Mouse (Mus musculus) bone marrow, adult 2 months (tissue): ENCODE results near the gene Pkp3. TPM values are rescaled to one million over a fixed set of nuclear protein-coding genes. Genes with fewer than 3 reads are reported as not detected.
"Not testable (repeated sequence)": the region's sequence is repeated elsewhere in the genome, so short reads cannot be mapped to it uniquely, and the experiment has no call there.

Source experiments
- H3K27ac ChIP-seq: fragments of 200-500 bp; 2 replicates; pipeline ENCODE4 v1.5.1; 2012; ENCODE audit warnings: low read depth, mild to moderate bottlenecking, control low read depth, inconsistent platforms, low read length; ENCODE audit not compliant: control insufficient read depth, poor library complexity, insufficient read depth
- H3K4me1 ChIP-seq: fragments of 200-500 bp; 2 replicates; pipeline ENCODE4 v1.6.1; 2011; ENCODE audit warnings: low read length; ENCODE audit not compliant: control insufficient read depth, insufficient read depth
- H3K4me3 ChIP-seq: fragments of 200-500 bp; replicated peaks from 2 replicates; pipeline ENCODE3; 2011; ENCODE audit warnings: mild to moderate bottlenecking, low read depth, low read length, control low read depth; ENCODE audit not compliant: control insufficient read depth
- CTCF ChIP-seq: fragments of 200-500 bp; IDR thresholded peaks from 2 replicates; pipeline ENCODE4 v1.5.1; 2011; ENCODE audit warnings: low read length, control low read depth; ENCODE audit not compliant: control insufficient read depth, insufficient read depth
- POLR2A ChIP-seq: fragments of 200-500 bp; IDR thresholded peaks from 2 replicates; pipeline ENCODE4 v1.6.1; 2011; ENCODE audit warnings: low read depth, mild to moderate bottlenecking, control low read depth, low read length, borderline replicate concordance; ENCODE audit not compliant: control insufficient read depth
- WGBS: fragments of 180-500 bp; shearing (Covaris S2); methylation state at CpG from one replicate; pipeline ENCODE4 v1.1.7; 2018; 5-methylcytosine and 5-hydroxymethylcytosine counted together
- polyA plus RNA-seq: library from polyadenylated mRNA; stranded (reverse); fragments of >200 nt; gene quantifications from 2 replicates; pipeline ENCODE4 v1.2.4, GENCODE M21; 2011; ENCODE audit warnings: low replicate concordance; ENCODE audit not compliant: missing spikeins, insufficient read depth, insufficient read length

The Pkp3 gene
- 5.4 and 15.9 TPM in 2 replicates for polyA plus RNA-seq

GRCm38 (mm10) chr7:141077841-141078240 is at the start of gene Pkp3:
Pkp3 (plus strand) TSS chr7:141078218.
- Histone ChIP-seq H3K4me3 (no peak within 1 kb of the TSS), H3K4me1 (no peaks in the 10 kb centered on the region), H3K27ac (no peak within 1 kb of the TSS)
- TF ChIP-seq POLR2A, result no peak
- no peak for TF ChIP-seq CTCF
- 90% methylated on average over 15 of the region's 15 CpGs for WGBS

DNA sequence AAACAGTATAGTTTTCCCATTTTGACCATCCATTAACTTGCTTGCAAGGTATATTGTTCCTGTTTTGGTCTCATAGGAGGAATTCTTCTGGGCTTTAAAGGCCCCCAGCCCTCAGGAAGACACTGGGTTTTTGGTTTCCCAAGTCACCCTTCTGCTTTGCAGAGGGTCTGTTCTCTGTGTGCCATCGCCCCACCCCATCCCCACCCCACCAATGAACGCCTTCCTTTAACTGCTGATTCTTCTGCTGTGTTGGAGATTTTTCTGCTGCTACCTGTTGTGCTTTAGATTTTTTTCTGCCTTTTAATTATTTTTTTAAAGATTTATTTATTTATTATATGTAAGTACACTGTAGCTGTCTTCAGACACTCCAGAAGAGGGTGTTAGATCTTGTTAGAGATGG is 49.2 kb upstream of the Pkp3 start, which contains the start of gene Gm17387:
TSS of gene Gm17387 (plus strand) at position 301 of the 400 bp plus-strand sequence.
- H3K27ac ChIP-seq, result no peak within 1 kb of the TSS
- no peak within 1 kb of the TSS for H3K4me3 ChIP-seq
- no peaks in the 10 kb centered on the region; the same call in 1 of the 2 replicates for H3K4me1 ChIP-seq
- 86% methylated on average over 2 of the region's 2 CpGs for WGBS
- TF ChIP-seq CTCF, result no peak
- TF ChIP-seq POLR2A, result no peak

- Histone ChIP-seq H3K4me3 (no peak overlapping the region), H3K4me1 (no peaks in the 10 kb centered on the region; the same call in 1 of the 2 replicates), H3K27ac (no peak overlapping the region)
- TF ChIP-seq CTCF (no peak), POLR2A (no peak)
- WGBS, result 71% methylated on average over 3 of the region's 3 CpGs
Measured at GRCm38 (mm10) chr7:141030390-141030789, 47.6 kb upstream of the Pkp3 start.

GRCm38 (mm10) chr7:141032458-141033167 is 45.4 kb upstream of the Pkp3 start:
- 72% methylated on average over 9 of the region's 9 CpGs for WGBS
- TF ChIP-seq POLR2A (no peak), CTCF (no peak)
- H3K4me1 ChIP-seq, result peaks cover 3% of the 10 kb centered on the region; the same call in 1 of the 2 replicates
- H3K27ac ChIP-seq, result no peak overlapping the region
- H3K4me3 ChIP-seq, result no peak overlapping the region

DNA sequence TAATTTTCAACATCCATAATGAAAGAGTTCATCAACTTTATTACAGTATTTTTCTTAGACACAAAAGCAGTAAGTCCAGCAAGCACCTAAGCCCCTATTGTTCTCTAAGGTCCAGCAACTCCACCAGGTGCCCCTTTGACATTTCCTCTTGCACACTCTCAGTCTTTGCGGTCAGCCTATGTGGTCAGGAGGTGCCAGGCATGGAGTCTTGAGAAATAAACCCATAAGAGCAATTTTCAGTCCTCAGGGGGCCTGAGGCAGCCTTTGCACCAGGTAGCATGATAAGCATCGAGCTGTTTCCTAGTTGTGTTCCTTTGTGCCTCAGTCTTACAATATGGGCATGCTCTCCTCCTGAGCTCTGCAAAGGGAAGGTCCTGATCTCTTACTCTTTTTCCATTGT is 41.4 kb upstream of the Pkp3 start:
- not testable (repeated sequence) for H3K4me3 ChIP-seq, H3K4me1 ChIP-seq, H3K27ac ChIP-seq
- WGBS, result 33% methylated on average over 1 of the region's 2 CpGs

DNA sequence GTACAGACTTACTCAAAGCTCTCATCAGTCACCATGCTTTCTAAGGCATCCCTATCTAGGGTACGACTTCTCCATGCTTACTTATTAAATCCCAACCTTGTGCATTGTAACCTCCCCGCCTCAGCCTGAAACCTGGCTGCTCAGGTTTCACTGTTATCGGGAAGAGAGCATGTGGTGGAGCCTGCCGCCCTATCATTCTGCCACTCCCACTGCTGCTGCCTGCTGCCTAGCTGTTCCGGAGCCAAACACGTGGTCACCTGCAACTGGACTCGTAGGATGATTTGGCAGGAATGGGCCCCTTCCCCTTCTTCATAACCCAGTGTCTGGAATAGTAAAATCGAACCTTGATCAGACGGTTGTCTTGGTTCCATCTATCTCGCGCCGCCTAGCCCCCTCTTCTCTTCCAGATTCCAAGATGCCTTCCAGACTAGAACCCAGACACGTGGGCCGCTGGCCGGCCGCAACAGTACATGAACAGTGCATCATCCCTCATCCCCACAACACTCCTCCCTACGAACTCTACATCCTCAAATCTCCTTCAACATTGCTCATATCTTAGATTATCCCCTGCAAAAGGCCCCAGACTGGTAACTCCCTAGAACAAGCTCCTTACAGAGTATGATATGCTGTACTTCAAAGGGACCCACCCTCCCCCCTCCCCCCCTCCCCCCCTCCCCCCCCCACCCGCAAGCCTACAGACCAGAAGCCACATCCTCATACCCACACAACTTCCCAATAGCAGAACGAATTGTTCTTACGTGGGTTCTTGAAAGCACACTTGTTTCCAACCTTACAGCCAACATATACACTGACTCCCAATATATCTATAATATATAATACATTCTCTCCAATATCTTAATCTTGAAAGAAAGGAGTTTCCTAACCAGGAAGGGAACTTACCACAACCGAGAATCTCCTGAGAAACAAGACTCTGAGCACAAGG is 39.7 kb upstream of the Pkp3 start:
- 35% methylated on average over 21 of the region's 21 CpGs for WGBS
- Histone ChIP-seq H3K27ac (peak overlapping the region; percentile 74), H3K4me3 (peak overlapping the region; percentile 49), H3K4me1 (peaks cover 14% of the 10 kb centered on the region)
- no peak for TF ChIP-seq POLR2A
- TF ChIP-seq CTCF, result no peak

GRCm38 (mm10) chr7:141039386-141040107 is 38.5 kb upstream of the Pkp3 start:
- Histone ChIP-seq H3K4me3 (no peak overlapping the region), H3K4me1 (peaks cover 14% of the 10 kb centered on the region), H3K27ac (peak overlapping the region; percentile 35; the same call in 1 of the 2 replicates)
- TF ChIP-seq POLR2A (no peak), CTCF (no peak)
- WGBS, result 88% methylated on average over 4 of the region's 4 CpGs
